Mouse (Mus musculus) liver, postnatal 0 days (tissue): ENCODE measurements around the gene Thtpa. TPM values are rescaled to one million over a fixed set of nuclear protein-coding genes. Genes with fewer than 3 reads are reported as not detected.

Experiments used
- ATAC-seq: fragments of 200-750 bp; cut with Nextera tagmentation; 2 replicates; pipeline ENCODE4 v1.8.0; 2017; ENCODE audit warnings: mild to moderate bottlenecking, moderate library complexity
- DNase-seq: peaks from one replicate; pipeline ENCODE4 v3.0.0-alpha.2; 2016
- H3K27ac ChIP-seq: fragments of 300-500 bp; sonication (generic); 2 replicates; pipeline ENCODE4 v1.5.1; 2014; ENCODE audit warnings: antibody characterized with exemption, moderate library complexity, mild to moderate bottlenecking, low read depth
- H3K27me3 ChIP-seq: fragments of 300-500 bp; sonication (generic); 2 replicates; pipeline ENCODE4 v1.6.1; 2014; ENCODE audit warnings: low read length, control low read depth, mixed read lengths; ENCODE audit not compliant: insufficient read depth
- H3K36me3 ChIP-seq: fragments of 300-500 bp; sonication (generic); replicated peaks from 2 replicates; pipeline ENCODE4 v1.6.1; 2014; ENCODE audit warnings: mild to moderate bottlenecking, control low read depth, low read length, moderate library complexity, mixed read lengths; ENCODE audit not compliant: insufficient read depth
- H3K4me1 ChIP-seq: fragments of 300-500 bp; sonication (generic); 2 replicates; pipeline ENCODE4 v1.6.1; 2014; ENCODE audit warnings: antibody characterized with exemption, mild to moderate bottlenecking, control low read depth; ENCODE audit not compliant: insufficient read depth
- H3K4me2 ChIP-seq: fragments of 300-500 bp; sonication (generic); 2 replicates; pipeline ENCODE4 v1.6.1; 2014; ENCODE audit warnings: low read depth, mild to moderate bottlenecking, low read length, moderate library complexity, mixed read lengths
- H3K4me3 ChIP-seq: fragments of 300-500 bp; sonication (generic); 2 replicates; pipeline ENCODE4 v1.5.1; 2014; ENCODE audit warnings: low read depth, low read length
- H3K9ac ChIP-seq: fragments of 300-500 bp; sonication (generic); replicated peaks from 2 replicates; pipeline ENCODE4 v1.6.1; 2014; ENCODE audit warnings: mild to moderate bottlenecking, moderate library complexity
- H3K9me3 ChIP-seq: fragments of 300-500 bp; sonication (generic); 2 replicates; pipeline ENCODE4 v1.6.1; 2016; ENCODE audit warnings: mild to moderate bottlenecking, control low read depth, low read length, mixed read lengths
- CTCF ChIP-seq: sonication (generic); IDR thresholded peaks from 2 replicates; pipeline ENCODE4 v1.5.1; 2016; ENCODE audit warnings: antibody characterized with exemption, low read depth
- EP300 ChIP-seq: IDR thresholded peaks from 2 replicates; pipeline ENCODE4 v1.6.1; 2016; ENCODE audit warnings: antibody characterized with exemption, low read depth, mild to moderate bottlenecking
- WGBS: fragments of 180-500 bp; shearing (Covaris S2); extraction: QIAGEN DNeasy Blood & Tissue Kit; methylation state at CpG from one replicate; pipeline ENCODE4 v1.1.7; 2014; ENCODE audit not compliant: insufficient replicate concordance; 5-methylcytosine and 5-hydroxymethylcytosine counted together
- polyA plus RNA-seq: library from polyadenylated mRNA; unstranded; fragments of >200 nt; fragmentation: Nextera tagmentation; extraction: Ambion mirVana; gene quantifications from 2 replicates; pipeline ENCODE4 v1.2.1, GENCODE M21; 2015

The Thtpa gene
- polyA plus RNA-seq, 1 experiment from 2014 or later, result 7.0 TPM

- H3K9me3 ChIP-seq, result no peaks in the 10 kb centered on the region
- 11% methylated on average over 26 of the region's 26 CpGs for WGBS
- no peak overlapping the region for H3K9ac ChIP-seq
- ATAC-seq (no peak), DNase-seq (peak; percentile 37)
- peaks cover 4% of the 10 kb centered on the region for H3K4me1 ChIP-seq
- TF ChIP-seq CTCF, result peak; percentile 54
- no peak for TF ChIP-seq EP300
- no peak overlapping the region for H3K27ac ChIP-seq
- peak overlapping the region; percentile 72; the same call in 1 of the 2 replicates for H3K4me2 ChIP-seq
- H3K36me3 ChIP-seq, result no peaks in the 10 kb centered on the region
- peaks cover 75% of the 10 kb centered on the region for H3K27me3 ChIP-seq
- H3K4me3 ChIP-seq, result peak overlapping the region; percentile 35; the same call in 1 of the 2 replicates
Measured at GRCm38 (mm10) chr14:55113975-55114645, 19.5 kb downstream of the Thtpa start.

- 0 out of 2 replicates have a peak overlapping the region, but pooled peaks have one; percentile 3 for H3K9ac ChIP-seq
- TF ChIP-seq EP300, result no peak
- peak; percentile 29 for TF ChIP-seq CTCF
- peak; percentile 34 for DNase-seq
Measured at GRCm38 (mm10) chr14:55114759-55115701, 20.4 kb downstream of the Thtpa start.

GRCm38 (mm10) chr14:55115846-55116245, 21.3 kb downstream of the Thtpa start:
- Histone ChIP-seq H3K9ac (no peak overlapping the region), H3K27ac (no peak overlapping the region), H3K4me2 (no peak overlapping the region; the same call in 1 of the 2 replicates), H3K9me3 (no peaks in the 10 kb centered on the region), H3K27me3 (peaks cover 60% of the 10 kb centered on the region), H3K4me1 (peaks cover 4% of the 10 kb centered on the region), H3K4me3 (no peak overlapping the region), H3K36me3 (no peaks in the 10 kb centered on the region)
- TF ChIP-seq CTCF (no peak), EP300 (no peak)
- no peak for ATAC-seq
- 1% methylated on average over 8 of the region's 8 CpGs for WGBS
- no peak for DNase-seq

More at GRCm38 (mm10) chr14:55114759-55115701, 20.4 kb downstream of the Thtpa start:
- Histone ChIP-seq H3K27me3 (peaks cover 68% of the 10 kb centered on the region), H3K4me1 (peaks cover 4% of the 10 kb centered on the region), H3K36me3 (no peaks in the 10 kb centered on the region), H3K9me3 (no peaks in the 10 kb centered on the region), H3K4me2 (peak overlapping the region; percentile 72), H3K4me3 (peak overlapping the region; percentile 35), H3K27ac (no peak overlapping the region)
- 2% methylated on average over 58 of the region's 78 CpGs for WGBS
- peak; percentile 38 for ATAC-seq

- H3K36me3 ChIP-seq, result no peaks in the 10 kb centered on the region
- 13% methylated on average over 21 of the region's 21 CpGs for WGBS
- H3K4me2 ChIP-seq, result no peak within 1 kb of the TSS
- ATAC-seq (no peak), DNase-seq (no peak)
- no peak within 1 kb of the TSS for H3K9ac ChIP-seq
- peaks cover 4% of the 10 kb centered on the region for H3K4me1 ChIP-seq
- TF ChIP-seq CTCF, result no peak
- no peak for TF ChIP-seq EP300
- no peak within 1 kb of the TSS for H3K4me3 ChIP-seq
- H3K27me3 ChIP-seq, result peaks cover 57% of the 10 kb centered on the region
- no peak within 1 kb of the TSS for H3K27ac ChIP-seq
- H3K9me3 ChIP-seq, result no peaks in the 10 kb centered on the region
Measured at GRCm38 (mm10) chr14:55116425-55117200, 22.0 kb downstream of the Thtpa start, which contains the start of gene Jph4. TSS of gene Jph4 (minus strand) at chr14:55116935.

- peaks cover 47% of the 10 kb centered on the region for H3K27me3 ChIP-seq
- H3K4me1 ChIP-seq, result peaks cover 4% of the 10 kb centered on the region
Measured at GRCm38 (mm10) chr14:55118852-55119251, 24.3 kb downstream of the Thtpa start.

More at GRCm38 (mm10) chr14:55118852-55119251, 24.3 kb downstream of the Thtpa start:
- 73% methylated on average over 4 of the region's 4 CpGs for WGBS
- no peak for DNase-seq
- no peak overlapping the region for H3K27ac ChIP-seq
- H3K9ac ChIP-seq, result no peak overlapping the region
- H3K4me2 ChIP-seq, result no peak overlapping the region
- no peaks in the 10 kb centered on the region for H3K9me3 ChIP-seq
- no peak overlapping the region for H3K4me3 ChIP-seq
- no peak for ATAC-seq
- H3K36me3 ChIP-seq, result no peaks in the 10 kb centered on the region
- TF ChIP-seq CTCF, result no peak
- no peak for TF ChIP-seq EP300
